Comparison of ENCODE assay signal across 8 mouse cellular contexts in the genomic region with DNA sequence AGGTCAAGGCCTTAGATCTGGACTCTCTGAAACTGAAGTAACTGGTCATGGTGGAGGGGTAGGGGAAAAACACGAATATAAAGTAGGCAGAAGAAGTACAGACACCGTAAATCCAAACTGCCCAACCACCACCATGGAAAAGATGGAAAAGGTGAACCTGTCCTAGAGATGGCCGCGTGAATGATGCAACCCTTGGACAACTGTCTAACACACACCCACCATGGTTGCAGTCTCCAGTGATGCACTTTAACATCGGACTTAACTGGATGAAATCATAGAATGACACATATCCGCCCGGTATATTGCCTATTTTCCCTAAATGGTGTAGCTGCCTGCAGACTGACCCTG. TPM values are rescaled to one million over a fixed set of nuclear protein-coding genes. Genes with fewer than 3 reads are reported as not detected.
DNase-seq lines count a peak whose midpoint lies in the region; ATAC-seq and TF ChIP-seq lines count a peak whose summit lies in the region.

No protein-coding gene starts in this region.

- peak overlapping the region; percentile 93; the same call in 1 of the 2 replicates for H3K9ac ChIP-seq in embryonic facial prominence, embryonic 13.5 days
- H3K9ac ChIP-seq in limb, embryonic 13.5 days: no peak overlapping the region

- no peaks in the 10 kb centered on the region for H3K27me3 ChIP-seq in embryonic facial prominence, embryonic 13.5 days
- H3K27me3 ChIP-seq in limb, embryonic 13.5 days: no peaks in the 10 kb centered on the region

- peaks cover 6% of the 10 kb centered on the region for H3K4me1 ChIP-seq in lung, adult 2 months (ENCODE audit: control insufficient read depth, insufficient read depth, low read length)
- H3K4me1 ChIP-seq in embryonic facial prominence, embryonic 13.5 days: peaks cover 26% of the 10 kb centered on the region
- H3K4me1 ChIP-seq in limb, embryonic 13.5 days: peaks cover 26% of the 10 kb centered on the region
- peaks cover 9% of the 10 kb centered on the region; the same call in 1 of the 2 replicates for H3K4me1 ChIP-seq in olfactory bulb, adult 2 months (ENCODE audit: control insufficient read depth, insufficient read depth, low read length)

- peak; percentile 7; the same call in 1 of the 2 replicates for ATAC-seq in embryonic facial prominence, embryonic 13.5 days (ENCODE audit: insufficient number of reproducible peaks, insufficient read depth, low FRiP score, low TSS enrichment, low read depth)
- peak; percentile 9 for ATAC-seq in limb, embryonic 13.5 days (ENCODE audit: low FRiP score, low read depth)

- no peaks in the 10 kb centered on the region for H3K9me3 ChIP-seq in embryonic facial prominence, embryonic 13.5 days
- H3K9me3 ChIP-seq in limb, embryonic 13.5 days: no peaks in the 10 kb centered on the region

- peak overlapping the region; percentile 27 for H3K4me3 ChIP-seq in lung, adult 2 months (replicated peaks; ENCODE audit: extremely low read depth, low read depth, low read length)
- H3K4me3 ChIP-seq in embryonic facial prominence, embryonic 13.5 days: peak overlapping the region; percentile 95
- peak overlapping the region; percentile 92 for H3K4me3 ChIP-seq in limb, embryonic 13.5 days
- H3K4me3 ChIP-seq in olfactory bulb, adult 2 months (ENCODE audit: insufficient read depth, low read depth, low read length): peak overlapping the region; percentile 6; the same call in 1 of the 2 replicates

- H3K27ac ChIP-seq in embryonic facial prominence, embryonic 13.5 days: peak overlapping the region; percentile 93
- H3K27ac ChIP-seq in limb, embryonic 13.5 days: peak overlapping the region; percentile 95; the same call in 1 of the 2 replicates
- H3K27ac ChIP-seq in olfactory bulb, adult 2 months (ENCODE audit: insufficient read depth, low read depth, low read length): peak overlapping the region; percentile 74

- no peak for DNase-seq in lung, adult 2 months
- no peak for DNase-seq in lung, postnatal 25 days (ENCODE audit: low spot score)
- DNase-seq in left cerebral cortex, postnatal 36 days (ENCODE audit: low spot score in 2 of 2): no peak
- no peak for DNase-seq in natural killer cell, adult 2 months (ENCODE audit: low spot score in 2 of 2)
- DNase-seq in frontal cortex, postnatal 10 days (ENCODE audit: low spot score in 2 of 2): no peak

- TF ChIP-seq POLR2A in lung, adult 2 months (IDR thresholded peaks at IDR 0.05; ENCODE audit: borderline replicate concordance, extremely low read depth, low read depth, low read length): no peak
- no peak for TF ChIP-seq POLR2A in olfactory bulb, adult 2 months (IDR thresholded peaks at IDR 0.05; ENCODE audit: insufficient read depth, low read depth, low read length)

- 45% methylated on average over 7 of the region's 7 CpGs for WGBS in lung, adult 2 months
- 44% methylated on average over 7 of the region's 7 CpGs for WGBS in embryonic facial prominence, embryonic 13.5 days
- 56% methylated on average over 7 of the region's 7 CpGs for WGBS in limb, embryonic 13.5 days
- WGBS in olfactory bulb, adult 2 months: 52% methylated on average over 7 of the region's 7 CpGs

- no peak for TF ChIP-seq CTCF in lung, adult 2 months (IDR thresholded peaks at IDR 0.05; ENCODE audit: insufficient read depth, low read length)
- no peak for TF ChIP-seq CTCF in olfactory bulb, adult 2 months (IDR thresholded peaks at IDR 0.05; ENCODE audit: insufficient read depth, low read depth, low read length)

- H3K4me2 ChIP-seq in embryonic facial prominence, embryonic 13.5 days: peak overlapping the region; percentile 67
- H3K4me2 ChIP-seq in limb, embryonic 13.5 days (replicated peaks): peak overlapping the region; percentile 69

- peaks cover 16% of the 10 kb centered on the region for H3K36me3 ChIP-seq in embryonic facial prominence, embryonic 13.5 days
- peaks cover 19% of the 10 kb centered on the region for H3K36me3 ChIP-seq in limb, embryonic 13.5 days

- intact Hi-C loops in left cerebral cortex, postnatal 36 days (cut with DNase I): loop anchor here (1.0 kb wide), 2 partner anchors 22 to 27 kb away; no protein-coding TSS in a partner anchor

RNA-seq across cellular contexts. Expression of a gene that starts 0.7 kb away (rescaled TPM):
- 66.2 and 80.3 TPM in 2 replicates for polyA plus RNA-seq in lung, adult 2 months (2012; rRNA removed)
- polyA plus RNA-seq in embryonic facial prominence, embryonic 13.5 days (2015; fragmentation: Nextera tagmentation; extraction: Ambion mirVana): 164 and 178 TPM in 2 replicates
- polyA plus RNA-seq in limb, embryonic 13.5 days (2015; fragmentation: Nextera tagmentation; extraction: Ambion mirVana): 155 and 168 TPM in 2 replicates
- polyA plus RNA-seq in olfactory bulb, adult 2 months (2012; ENCODE audit: insufficient read depth, insufficient read length, low replicate concordance, missing spikeins): 235 and 282 TPM in 2 replicates
- 1,000 to 10,000 TPM; 1,175 to 1,315 TPM for total RNA-seq in left cerebral cortex, postnatal 36 days (2021)

RNA-seq across cellular contexts. Expression of a gene that starts 39.2 kb away (rescaled TPM):
- polyA plus RNA-seq in lung, adult 2 months (2012; rRNA removed): 3.6 and 3.9 TPM in 2 replicates
- 3.9 TPM in 2 replicates for polyA plus RNA-seq in embryonic facial prominence, embryonic 13.5 days (2015; fragmentation: Nextera tagmentation; extraction: Ambion mirVana)
- polyA plus RNA-seq in limb, embryonic 13.5 days (2015; fragmentation: Nextera tagmentation; extraction: Ambion mirVana): 4.4 and 4.5 TPM in 2 replicates
- polyA plus RNA-seq in olfactory bulb, adult 2 months (2012; ENCODE audit: insufficient read depth, insufficient read length, low replicate concordance, missing spikeins): not detected in 2 replicates
- total RNA-seq in left cerebral cortex, postnatal 36 days (2021): 1 to 10 TPM; 1.4 TPM

RNA-seq across cellular contexts. Expression of a gene that starts 44.7 kb away (rescaled TPM):
- 0.08 TPM in 1 of 2 replicates, not detected in the other for polyA plus RNA-seq in lung, adult 2 months (2012; rRNA removed)
- not detected in 2 replicates for polyA plus RNA-seq in embryonic facial prominence, embryonic 13.5 days (2015; fragmentation: Nextera tagmentation; extraction: Ambion mirVana)
- polyA plus RNA-seq in limb, embryonic 13.5 days (2015; fragmentation: Nextera tagmentation; extraction: Ambion mirVana): 0.22 and 0.47 TPM in 2 replicates
- polyA plus RNA-seq in olfactory bulb, adult 2 months (2012; ENCODE audit: insufficient read depth, insufficient read length, low replicate concordance, missing spikeins): not detected in 2 replicates
- not detected for total RNA-seq in left cerebral cortex, postnatal 36 days (2021)

RNA-seq across cellular contexts. Expression of a gene that starts 47.4 kb away (rescaled TPM):
- 541 and 589 TPM in 2 replicates for polyA plus RNA-seq in lung, adult 2 months (2012; rRNA removed)
- 107 and 149 TPM in 2 replicates for polyA plus RNA-seq in embryonic facial prominence, embryonic 13.5 days (2015; fragmentation: Nextera tagmentation; extraction: Ambion mirVana)
- polyA plus RNA-seq in limb, embryonic 13.5 days (2015; fragmentation: Nextera tagmentation; extraction: Ambion mirVana): 134 and 150 TPM in 2 replicates
- polyA plus RNA-seq in olfactory bulb, adult 2 months (2012; ENCODE audit: insufficient read depth, insufficient read length, low replicate concordance, missing spikeins): not detected in 2 replicates
- total RNA-seq in left cerebral cortex, postnatal 36 days (2021): 10 to 100 TPM; 11.6 to 24.2 TPM

RNA-seq across cellular contexts. Expression of a gene that starts 59.5 kb away (rescaled TPM):
- polyA plus RNA-seq in lung, adult 2 months (2012; rRNA removed): 23.9 and 29.9 TPM in 2 replicates
- 31.0 and 34.8 TPM in 2 replicates for polyA plus RNA-seq in embryonic facial prominence, embryonic 13.5 days (2015; fragmentation: Nextera tagmentation; extraction: Ambion mirVana)
- 35.2 and 37.9 TPM in 2 replicates for polyA plus RNA-seq in limb, embryonic 13.5 days (2015; fragmentation: Nextera tagmentation; extraction: Ambion mirVana)
- not detected in 2 replicates for polyA plus RNA-seq in olfactory bulb, adult 2 months (2012; ENCODE audit: insufficient read depth, insufficient read length, low replicate concordance, missing spikeins)
- 1 to 10 TPM; 7.7 to 8.4 TPM for total RNA-seq in left cerebral cortex, postnatal 36 days (2021)

Comparison
In these comparisons a context has a peak if more than half of its experiments do, and no peak if none do; other contexts are left out.
1. H3K4me3 ChIP-seq: peak in every context shown above with its lines; median percentile 95 in embryonic facial prominence, embryonic 13.5 days; 92 in limb, embryonic 13.5 days; 27 in lung, adult 2 months; 6 in olfactory bulb, adult 2 months.